Mouse (Mus musculus): Measurements from ENCODE around the gene Ano3.
"Not testable (repeated sequence)": the region's sequence is repeated elsewhere in the genome, so short reads cannot be mapped to it uniquely, and the experiment has no call there.

Ano3 gene

GRCm38 (mm10) chr2:110950823-110951222 is at the start of gene Ano3:
TSS of gene Ano3 (minus strand) at chr2:110950923.
- DNase-seq (ENCODE audit: low spot score), result not testable (repeated sequence)

GRCm38 (mm10) chr2:110990071-110990470 is 39.3 kb upstream of the Ano3 start:
- no peak for DNase-seq (ENCODE audit: low spot score)

- no peak for DNase-seq (ENCODE audit: low spot score)
Observed at GRCm38 (mm10) chr2:110989539-110989938, 38.8 kb upstream of the Ano3 start.

- no peak for DNase-seq (ENCODE audit: low spot score)
Observed at GRCm38 (mm10) chr2:110985853-110986271, 35.1 kb upstream of the Ano3 start.

- DNase-seq (ENCODE audit: low spot score), result peak; percentile 10
Observed at GRCm38 (mm10) chr2:110981733-110982132, 31.0 kb upstream of the Ano3 start.

GRCm38 (mm10) chr2:110979610-110980009 is 28.9 kb upstream of the Ano3 start:
- DNase-seq (ENCODE audit: low spot score), result no peak

- DNase-seq (ENCODE audit: low spot score), result no peak
Observed at GRCm38 (mm10) chr2:110976871-110977270, 26.1 kb upstream of the Ano3 start.

- no peak for DNase-seq (ENCODE audit: low spot score)
Observed at GRCm38 (mm10) chr2:110970158-110970557, 19.4 kb upstream of the Ano3 start.

- DNase-seq (ENCODE audit: low spot score), result no peak
Observed at GRCm38 (mm10) chr2:110965398-110965797, 14.7 kb upstream of the Ano3 start.

GRCm38 (mm10) chr2:110950432-110950803 is 305 bp downstream of the Ano3 start:
- no peak for DNase-seq (ENCODE audit: low spot score)

- peak; percentile 88 for DNase-seq (ENCODE audit: low spot score)
Observed at GRCm38 (mm10) chr2:110949679-110950431, 868 bp downstream of the Ano3 start.

- no peak for DNase-seq (ENCODE audit: low spot score)
Observed at GRCm38 (mm10) chr2:110945171-110945570, 5.6 kb downstream of the Ano3 start.

GRCm38 (mm10) chr2:110935691-110936090 is 15.0 kb downstream of the Ano3 start:
- DNase-seq (ENCODE audit: low spot score), result no peak

GRCm38 (mm10) chr2:110929126-110929525 is 21.6 kb downstream of the Ano3 start:
- DNase-seq (ENCODE audit: low spot score), result no peak

- DNase-seq (ENCODE audit: low spot score), result no peak
Observed at GRCm38 (mm10) chr2:110909506-110909905, 41.2 kb downstream of the Ano3 start.

GRCm38 (mm10) chr2:110906473-110906872 is 44.2 kb downstream of the Ano3 start:
- no peak for DNase-seq (ENCODE audit: low spot score)

GRCm38 (mm10) chr2:110896477-110897270 is 54.0 kb downstream of the Ano3 start:
- DNase-seq (ENCODE audit: low spot score), result no peak

- no peak for DNase-seq (ENCODE audit: low spot score)
Observed at GRCm38 (mm10) chr2:110871650-110872049, 79.1 kb downstream of the Ano3 start.

- DNase-seq (ENCODE audit: low spot score), result no peak
Observed at GRCm38 (mm10) chr2:110865584-110865983, 85.1 kb downstream of the Ano3 start.

- no peak for DNase-seq (ENCODE audit: low spot score)
Observed at GRCm38 (mm10) chr2:110863376-110863775, 87.3 kb downstream of the Ano3 start.

- peak; percentile 41 for DNase-seq (ENCODE audit: low spot score)
Observed at GRCm38 (mm10) chr2:110839559-110840243, 111.0 kb downstream of the Ano3 start.

- DNase-seq (ENCODE audit: low spot score), result no peak
Observed at GRCm38 (mm10) chr2:110816189-110816588, 134.5 kb downstream of the Ano3 start.

GRCm38 (mm10) chr2:110814964-110815363 is 135.8 kb downstream of the Ano3 start:
- no peak for DNase-seq (ENCODE audit: low spot score)
